ENCODE assay signal across 8 mouse cellular contexts in the genomic region with DNA sequence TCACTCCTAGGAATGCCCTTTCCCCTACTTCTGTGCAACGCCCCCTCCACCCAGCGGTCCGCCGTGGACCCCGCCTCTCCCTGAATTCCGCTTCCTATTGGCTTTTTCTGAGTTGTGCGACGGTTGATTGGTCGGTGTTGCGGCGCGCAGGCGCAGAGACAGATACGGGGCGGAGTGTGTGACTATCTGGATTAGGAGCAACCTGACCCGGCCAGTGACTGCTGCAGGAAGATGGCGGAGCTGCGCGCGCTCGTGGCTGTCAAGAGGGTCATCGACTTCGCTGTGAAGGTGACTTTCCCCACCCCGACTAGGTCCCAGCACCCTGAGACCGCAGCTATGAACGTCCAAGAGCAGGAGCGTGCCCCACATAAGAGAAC. TPM values are rescaled to one million over a fixed set of nuclear protein-coding genes. Genes with fewer than 3 reads are reported as not detected.
DNase-seq lines count a peak whose midpoint lies in the region; ATAC-seq and TF ChIP-seq lines count a peak whose summit lies in the region.

A gene (plus strand): TSS at position 167 of the 377 bp plus-strand sequence.
A gene (plus strand): TSS at position 212 of the 377 bp plus-strand sequence.

- peak within 1 kb of the TSS; percentile 56 for H3K4me3 ChIP-seq in embryonic facial prominence, embryonic 14.5 days (ENCODE audit: low read depth, low read length)
- peak within 1 kb of the TSS; percentile 55 for H3K4me3 ChIP-seq in heart, adult 2 months
- peak within 1 kb of the TSS; percentile 59 for H3K4me3 ChIP-seq in limb, embryonic 13.5 days
- peak within 1 kb of the TSS; percentile 45 for H3K4me3 ChIP-seq in midbrain, embryonic 16.5 days (ENCODE audit: low read depth, low read length)

- H3K4me2 ChIP-seq in embryonic facial prominence, embryonic 14.5 days (ENCODE audit: low read depth, low read length), result peak within 1 kb of the TSS; percentile 76
- peak within 1 kb of the TSS; percentile 83 for H3K4me2 ChIP-seq in limb, embryonic 13.5 days (replicated peaks)
- H3K4me2 ChIP-seq in midbrain, embryonic 16.5 days (ENCODE audit: low read length), result peak within 1 kb of the TSS; percentile 73

- H3K9me3 ChIP-seq in embryonic facial prominence, embryonic 14.5 days (ENCODE audit: control insufficient read depth, low read length), result no peaks in the 10 kb centered on the region
- no peaks in the 10 kb centered on the region for H3K9me3 ChIP-seq in limb, embryonic 13.5 days
- no peaks in the 10 kb centered on the region for H3K9me3 ChIP-seq in midbrain, embryonic 16.5 days (replicated peaks; ENCODE audit: control insufficient read depth, low read length, poor library complexity, severe bottlenecking)

- no peaks in the 10 kb centered on the region for H3K36me3 ChIP-seq in embryonic facial prominence, embryonic 14.5 days (ENCODE audit: control insufficient read depth, insufficient read depth, low read length)
- no peaks in the 10 kb centered on the region for H3K36me3 ChIP-seq in heart, adult 2 months (ENCODE audit: control insufficient read depth, insufficient read depth, low read length)
- no peaks in the 10 kb centered on the region for H3K36me3 ChIP-seq in limb, embryonic 13.5 days
- no peaks in the 10 kb centered on the region for H3K36me3 ChIP-seq in midbrain, embryonic 16.5 days (ENCODE audit: control insufficient read depth, insufficient read depth, low read length)

- TF ChIP-seq POLR2A in heart, adult 2 months (IDR thresholded peaks at IDR 0.05; ENCODE audit: insufficient read depth, low read depth, low read length), result peak; percentile 98

- no peaks in the 10 kb centered on the region; the same call in 1 of the 2 replicates for H3K79me2 ChIP-seq in heart, adult 2 months (replicated peaks; ENCODE audit: control insufficient read depth, insufficient read depth, low read length)

- 0 out of 2 replicates have a peak, but pooled peaks have one; percentile 66 for TF ChIP-seq EP300 in heart, adult 2 months (IDR thresholded peaks at IDR 0.05; ENCODE audit: insufficient read depth, low read depth, low read length)

- H3K27me3 ChIP-seq in embryonic facial prominence, embryonic 14.5 days (replicated peaks; ENCODE audit: control insufficient read depth, insufficient read depth, low read length), result no peaks in the 10 kb centered on the region
- H3K27me3 ChIP-seq in heart, adult 2 months (ENCODE audit: control insufficient read depth, insufficient read depth, low read length), result no peaks in the 10 kb centered on the region
- H3K27me3 ChIP-seq in limb, embryonic 13.5 days, result 0 out of 2 replicates have a peak, but pooled peaks cover 3% of the 10 kb centered on the region
- no peaks in the 10 kb centered on the region for H3K27me3 ChIP-seq in midbrain, embryonic 16.5 days (ENCODE audit: control insufficient read depth, insufficient read depth, low read depth, low read length)

- peaks cover 12% of the 10 kb centered on the region for H3K4me1 ChIP-seq in embryonic facial prominence, embryonic 14.5 days (ENCODE audit: control insufficient read depth, insufficient read depth, low read length)
- peaks cover 4% of the 10 kb centered on the region; the same call in 1 of the 2 replicates for H3K4me1 ChIP-seq in heart, adult 2 months (ENCODE audit: control insufficient read depth, insufficient read depth, low read length)
- H3K4me1 ChIP-seq in limb, embryonic 13.5 days, result peaks cover 19% of the 10 kb centered on the region
- H3K4me1 ChIP-seq in midbrain, embryonic 16.5 days (ENCODE audit: control insufficient read depth, insufficient read depth, low read length), result peaks cover 16% of the 10 kb centered on the region

- peak; percentile 96 for DNase-seq in 3T3-L1 (ENCODE audit: low read depth, low spot score)
- DNase-seq in adrenal gland, postnatal 4 days (ENCODE audit: low spot score in 2 of 2), result peak; percentile 72 to 92
- peak; percentile 98 for DNase-seq in embryonic facial prominence, embryonic 14.5 days (ENCODE audit: low spot score)
- peak; percentile 92 to 98 for DNase-seq in heart, adult 2 months
- peak; percentile 96 to 98 for DNase-seq in kidney, adult 8-10 months
- DNase-seq in spleen, postnatal 10 days (ENCODE audit: low spot score in 2 of 2), result peak; percentile 79 to 93

- peak within 1 kb of the TSS; percentile 69 for H3K9ac ChIP-seq in embryonic facial prominence, embryonic 14.5 days (ENCODE audit: low read depth, low read length)
- peak within 1 kb of the TSS; percentile 80 for H3K9ac ChIP-seq in heart, adult 2 months (ENCODE audit: low read depth, low read length)
- peak within 1 kb of the TSS; percentile 72 for H3K9ac ChIP-seq in limb, embryonic 13.5 days
- H3K9ac ChIP-seq in midbrain, embryonic 16.5 days (ENCODE audit: low read depth, low read length), result peak within 1 kb of the TSS; percentile 75

- ATAC-seq in embryonic facial prominence, embryonic 14.5 days (ENCODE audit: low read depth), result peak; percentile 98
- ATAC-seq in limb, embryonic 13.5 days (ENCODE audit: low FRiP score, low read depth), result peak; percentile 97
- ATAC-seq in midbrain, embryonic 16.5 days, result peak; percentile 98

- intact Hi-C loops in heart, adult 2 months (cut with DNase I), result loop anchor here (5.0 kb wide), 2 partner anchors 132 to 228 kb away; a partner anchor contains a TSS

- H3K27ac ChIP-seq in embryonic facial prominence, embryonic 14.5 days (replicated peaks; ENCODE audit: low read depth, low read length), result peak within 1 kb of the TSS; percentile 96
- peak within 1 kb of the TSS; percentile 98 for H3K27ac ChIP-seq in heart, adult 2 months
- peak within 1 kb of the TSS; percentile 96 for H3K27ac ChIP-seq in limb, embryonic 13.5 days
- H3K27ac ChIP-seq in midbrain, embryonic 16.5 days (ENCODE audit: low read length), result peak within 1 kb of the TSS; percentile 90

- 0% methylated on average over 27 of the region's 27 CpGs for WGBS in embryonic facial prominence, embryonic 14.5 days
- WGBS in heart, adult 2 months, result under 1% methylated on average over 27 of the region's 27 CpGs
- WGBS in limb, embryonic 13.5 days, result under 1% methylated on average over 27 of the region's 27 CpGs
- WGBS in midbrain, embryonic 16.5 days, result under 1% methylated on average over 27 of the region's 27 CpGs

- TF ChIP-seq CTCF in heart, adult 2 months (IDR thresholded peaks at IDR 0.05), result no peak

RNA-seq across cellular contexts. Expression of the first gene that starts in this region (rescaled TPM):
- total RNA-seq in adrenal gland, postnatal 4 days (2021), result 100 to 1,000 TPM; 378 to 458 TPM
- polyA plus RNA-seq in embryonic facial prominence, embryonic 14.5 days (2014; fragmentation: Nextera tagmentation; extraction: Ambion mirVana), result 298 and 300 TPM in 2 replicates
- 1,000 to 10,000 TPM; 1,250 to 1,384 TPM for total RNA-seq in heart, adult 2 months (2021)
- 731 and 1,097 TPM in 2 replicates for polyA plus RNA-seq in heart, adult 2 months (2012; rRNA removed)
- polyA plus RNA-seq in limb, embryonic 13.5 days (2015; fragmentation: Nextera tagmentation; extraction: Ambion mirVana), result 272 and 301 TPM in 2 replicates
- polyA plus RNA-seq in midbrain, embryonic 16.5 days (2015; fragmentation: Nextera tagmentation; extraction: Ambion mirVana), result 96.3 and 105 TPM in 2 replicates

RNA-seq across cellular contexts. Expression of the second gene that starts in this region (rescaled TPM):
- 1 to 10 TPM; 2.1 to 2.7 TPM for total RNA-seq in adrenal gland, postnatal 4 days (2021)
- polyA plus RNA-seq in embryonic facial prominence, embryonic 14.5 days (2014; fragmentation: Nextera tagmentation; extraction: Ambion mirVana), result 0.25 TPM in 1 of 2 replicates, not detected in the other
- total RNA-seq in heart, adult 2 months (2021), result under 1 TPM; 0.73 to 0.82 TPM
- polyA plus RNA-seq in heart, adult 2 months (2012; rRNA removed), result 2.2 and 4.7 TPM in 2 replicates
- not detected in 2 replicates for polyA plus RNA-seq in limb, embryonic 13.5 days (2015; fragmentation: Nextera tagmentation; extraction: Ambion mirVana)
- 0.36 and 1.2 TPM in 2 replicates for polyA plus RNA-seq in midbrain, embryonic 16.5 days (2015; fragmentation: Nextera tagmentation; extraction: Ambion mirVana)

Comparison
In these comparisons a context has a peak if more than half of its experiments do, and no peak if none do; other contexts are left out.
1. Peak in every context shown above with its lines: DNase-seq, ATAC-seq, H3K4me3 ChIP-seq and H3K27ac ChIP-seq.